15 mouse cellular contexts compared by ENCODE assay signal in the genomic region with DNA sequence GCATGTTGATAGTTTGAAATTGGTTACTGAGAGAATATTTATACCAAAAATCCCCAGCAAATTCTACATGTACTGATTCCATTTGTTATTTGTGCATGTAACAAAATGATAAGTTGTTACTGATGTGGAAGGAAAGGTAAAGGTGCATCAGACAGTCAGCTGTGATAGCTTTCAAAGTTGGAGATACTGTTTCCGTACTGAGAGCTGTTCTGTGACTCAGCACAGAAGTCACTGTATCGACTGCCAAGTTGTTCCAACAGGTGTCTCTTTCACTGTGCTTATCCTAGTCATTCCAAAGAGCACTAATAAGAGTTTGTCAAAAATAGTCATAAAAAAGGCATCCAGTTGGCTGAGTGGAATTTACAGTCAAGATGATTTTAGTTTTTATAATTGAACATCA.
"Had no signal": no experiment of that assay in that cellular context is flagged by ENCODE, and none has a peak within 500 bp of the region (broad histone marks: within the 10 kb centered on the region; RNA-seq: fewer than 3 reads in every experiment).

No protein-coding gene starts in this region.

- DNase-seq: kidney, adult 11 months; kidney, adult 9 months; kidney, postnatal 36 days; layer of hippocampus, postnatal 36 days; liver, embryonic 13.5 days; liver, postnatal 0 days; lung, postnatal 14 days; right cerebral cortex, adult 18-20 months; spleen, adult 18-20 months; thymus, postnatal 36 days had no signal

- H3K36me3 ChIP-seq: limb, embryonic 13.5 days; liver, embryonic 13.5 days; lung, embryonic 15.5 days; neural tube, embryonic 15.5 days; stomach, embryonic 15.5 days had no signal

- H3K4me3 ChIP-seq: limb, embryonic 13.5 days; liver, embryonic 13.5 days; lung, embryonic 15.5 days; megakaryocyte, embryonic 14.5 days; neural tube, embryonic 15.5 days; stomach, embryonic 15.5 days had no signal

- H3K27me3 ChIP-seq: limb, embryonic 13.5 days; liver, embryonic 13.5 days; lung, embryonic 15.5 days; megakaryocyte, embryonic 14.5 days; neural tube, embryonic 15.5 days; stomach, embryonic 15.5 days had no signal
